Mouse (Mus musculus): Measurements from ENCODE around the gene Cux1.

GRCm38 (mm10) chr5:136551571-136551970, 15.7 kb downstream of the Cux1 start:
- no peak for TF ChIP-seq CTCF (IDR thresholded peaks at IDR 0.05; ENCODE audit: insufficient read depth, low read length)
- TF ChIP-seq POLR2A (IDR thresholded peaks at IDR 0.05; ENCODE audit: borderline replicate concordance, extremely low read depth, low read depth, low read length), result no peak
